Mouse (Mus musculus) liver, embryonic 14.5 days (tissue): ENCODE measurements around the gene Mmel1.

Experiments
- CTCF ChIP-seq: IDR thresholded peaks from 2 replicates; pipeline ENCODE4 v1.5.1; 2016; ENCODE audit warnings: antibody characterized with exemption, low read depth, control low read depth
- EP300 ChIP-seq: IDR thresholded peaks from 2 replicates; pipeline ENCODE4 v1.6.1; 2016; ENCODE audit warnings: antibody characterized with exemption, low read depth

- TF ChIP-seq CTCF (no peak), EP300 (no peak)
Measured at GRCm38 (mm10) chr4:154831915-154832573, 37.3 kb upstream of the Mmel1 start.
